Comparison of ENCODE assay signal across 12 mouse cellular contexts in the genomic region with DNA sequence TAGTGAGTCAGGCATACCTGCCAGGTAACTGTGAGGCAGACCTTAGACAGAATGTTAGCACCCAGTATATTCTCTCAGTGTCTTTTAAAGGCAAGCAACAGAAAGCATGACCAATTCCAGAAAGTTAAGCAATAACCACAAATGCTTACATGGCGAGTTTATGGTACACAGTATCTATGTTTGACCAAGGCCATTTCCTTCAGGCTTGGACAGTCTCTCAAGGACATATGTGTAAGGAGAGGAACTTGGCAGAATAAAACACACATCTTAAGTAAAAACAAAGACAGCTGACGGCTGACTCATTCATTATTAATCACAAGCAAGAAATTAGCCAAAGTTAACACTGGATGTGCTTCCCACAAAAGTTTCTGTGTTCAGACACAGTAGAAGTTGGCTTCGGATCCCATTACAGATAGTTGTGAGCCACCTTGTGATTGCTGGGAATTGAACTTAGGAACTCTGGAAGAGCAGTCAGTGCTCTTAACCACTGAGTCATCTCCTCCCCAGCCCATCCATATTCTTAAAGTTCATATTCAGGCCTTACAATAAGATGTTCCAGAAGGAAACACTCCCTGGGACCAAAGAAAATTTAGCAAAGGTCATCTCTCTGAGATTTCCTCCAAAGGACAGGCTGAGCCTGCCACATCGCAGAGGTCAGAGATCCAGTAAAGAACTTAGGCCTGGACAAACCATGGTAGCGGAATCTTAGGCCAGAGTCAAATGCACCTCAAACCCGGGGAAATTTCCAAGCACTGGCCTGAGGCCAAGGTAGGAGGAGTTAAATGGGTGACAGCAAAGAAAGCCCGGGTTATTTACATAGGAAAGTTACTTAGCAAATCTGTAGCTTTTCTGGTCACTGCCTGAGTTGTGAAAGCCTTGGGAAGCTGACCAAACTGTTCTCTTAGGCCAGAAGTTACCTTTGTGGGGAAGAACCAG. TPM values are rescaled to one million over a fixed set of nuclear protein-coding genes. Genes with fewer than 3 reads are reported as not detected.
A peak's percentile ranks its signal among the peaks of the same experiment; 100 is the strongest.
DNase-seq lines count a peak whose midpoint lies in the region; ATAC-seq and TF ChIP-seq lines count a peak whose summit lies in the region.
"Had no signal": no experiment of that assay in that cellular context is flagged by ENCODE, and none has a peak within 500 bp of the region (broad histone marks: within the 10 kb centered on the region; RNA-seq: fewer than 3 reads in every experiment).

No protein-coding gene starts in this region.

- no peaks in the 10 kb centered on the region; the same call in 1 of the 2 replicates for H3K4me1 ChIP-seq in intestine, embryonic 15.5 days (replicated peaks)
- no peaks in the 10 kb centered on the region for H3K4me1 ChIP-seq in lung, embryonic 14.5 days (ENCODE audit: insufficient read depth)
- no peaks in the 10 kb centered on the region for H3K4me1 ChIP-seq in hindbrain, postnatal 0 days (ENCODE audit: insufficient read depth, low read length)
- H3K4me1 ChIP-seq: midbrain, embryonic 15.5 days had no signal

- DNase-seq in heart, adult 8-10 months (ENCODE audit: low spot score) = peak; percentile 18
- DNase-seq in heart, adult 11 months = no peak
- DNase-seq in 416B (ENCODE audit: low read depth) = peak; percentile 91
- peak; percentile 61 for DNase-seq in lung, embryonic 14.5 days
- no peak for DNase-seq in thymus, postnatal 36 days
- DNase-seq in hindbrain, postnatal 0 days (ENCODE audit: low spot score) = no peak
- DNase-seq: cerebellum, postnatal 36 days; retina, postnatal 1 day had no signal

- no peak overlapping the region for H3K9ac ChIP-seq in intestine, embryonic 15.5 days
- H3K9ac ChIP-seq in lung, embryonic 14.5 days = no peak overlapping the region
- no peak overlapping the region for H3K9ac ChIP-seq in hindbrain, postnatal 0 days (replicated peaks; ENCODE audit: low read length)
- H3K9ac ChIP-seq: midbrain, embryonic 15.5 days had no signal

- no peak for TF ChIP-seq CTCF in lung, embryonic 14.5 days (IDR thresholded peaks at IDR 0.05; ENCODE audit: low read depth)
- TF ChIP-seq CTCF in hindbrain, postnatal 0 days (IDR thresholded peaks at IDR 0.05; ENCODE audit: low read depth) = no peak

- no peak overlapping the region for H3K27ac ChIP-seq in intestine, embryonic 15.5 days
- H3K27ac ChIP-seq in lung, embryonic 14.5 days (ENCODE audit: low read depth) = no peak overlapping the region
- H3K27ac ChIP-seq in hindbrain, postnatal 0 days = no peak overlapping the region
- H3K27ac ChIP-seq: midbrain, embryonic 15.5 days had no signal

- no peak overlapping the region for H3K4me2 ChIP-seq in intestine, embryonic 15.5 days (replicated peaks)
- no peak overlapping the region for H3K4me2 ChIP-seq in lung, embryonic 14.5 days
- H3K4me2 ChIP-seq in hindbrain, postnatal 0 days (ENCODE audit: low read depth, low read length) = no peak overlapping the region
- H3K4me2 ChIP-seq: midbrain, embryonic 15.5 days had no signal

- peak; percentile 83 for ATAC-seq in intestine, embryonic 15.5 days
- no peak for ATAC-seq in lung, embryonic 14.5 days (ENCODE audit: insufficient read depth)
- ATAC-seq in megakaryocyte-erythroid progenitor cell, adult 5-6 weeks (replicated peaks; ENCODE audit: low FRiP score, low TSS enrichment, poor library complexity, severe bottlenecking) = no peak
- ATAC-seq in hindbrain, postnatal 0 days = no peak
- ATAC-seq: inflammation-experienced regulatory T-cells, adult 6 months; midbrain, embryonic 15.5 days had no signal

- no peak overlapping the region for H3K4me3 ChIP-seq in intestine, embryonic 15.5 days (replicated peaks)
- H3K4me3 ChIP-seq in lung, embryonic 14.5 days (ENCODE audit: low read depth, low read length) = no peak overlapping the region
- H3K4me3 ChIP-seq in hindbrain, postnatal 0 days (ENCODE audit: low read length) = no peak overlapping the region
- H3K4me3 ChIP-seq: midbrain, embryonic 15.5 days had no signal

- H3K36me3 ChIP-seq in intestine, embryonic 15.5 days = no peaks in the 10 kb centered on the region
- H3K36me3 ChIP-seq in lung, embryonic 14.5 days (ENCODE audit: insufficient read depth) = no peaks in the 10 kb centered on the region
- no peaks in the 10 kb centered on the region for H3K36me3 ChIP-seq in hindbrain, postnatal 0 days (ENCODE audit: insufficient read depth, low read length)
- H3K36me3 ChIP-seq: midbrain, embryonic 15.5 days had no signal

- H3K9me3 ChIP-seq in intestine, embryonic 15.5 days = no peaks in the 10 kb centered on the region
- H3K9me3 ChIP-seq in lung, embryonic 14.5 days (ENCODE audit: low read depth, low read length) = no peaks in the 10 kb centered on the region
- H3K9me3 ChIP-seq in hindbrain, postnatal 0 days (ENCODE audit: low read length) = no peaks in the 10 kb centered on the region
- H3K9me3 ChIP-seq: midbrain, embryonic 15.5 days had no signal

- H3K27me3 ChIP-seq in intestine, embryonic 15.5 days (replicated peaks) = no peaks in the 10 kb centered on the region
- H3K27me3 ChIP-seq in lung, embryonic 14.5 days (ENCODE audit: insufficient read depth, low read length) = no peaks in the 10 kb centered on the region
- no peaks in the 10 kb centered on the region for H3K27me3 ChIP-seq in hindbrain, postnatal 0 days (ENCODE audit: insufficient read depth, low read length)
- H3K27me3 ChIP-seq: midbrain, embryonic 15.5 days had no signal

- WGBS in intestine, embryonic 15.5 days = 55% methylated on average over 7 of the region's 7 CpGs
- WGBS in lung, embryonic 14.5 days = 55% methylated on average over 7 of the region's 7 CpGs
- WGBS in hindbrain, postnatal 0 days = 75% methylated on average over 7 of the region's 7 CpGs

RNA-seq across cellular contexts. Expression of gene Mfsd6, which starts 38.2 kb away (rescaled TPM):
- total RNA-seq in heart, adult 8-10 months (2022) = 10 to 100 TPM; 19.9 to 22.8 (median 21.4) TPM
- 3.1 and 4.4 TPM in 2 replicates for polyA plus RNA-seq in intestine, embryonic 15.5 days (2015; fragmentation: Nextera tagmentation; extraction: Ambion mirVana)
- polyA plus RNA-seq in lung, embryonic 14.5 days (2014; fragmentation: Nextera tagmentation; extraction: Ambion mirVana) = 3.1 and 3.9 TPM in 2 replicates
- total RNA-seq in megakaryocyte-erythroid progenitor cell, adult 5-6 weeks (2014; fragmentation: Nextera tagmentation) = 3.3 and 5.1 TPM in 2 replicates
- 3.5 and 5.9 TPM in 2 replicates for total RNA-seq in megakaryocyte-erythroid progenitor cell, adult 5-6 weeks (2017)
- total RNA-seq in hindbrain, postnatal 0 days (2014; rRNA removed) = 42.8 and 47.0 TPM in 2 replicates
- 9.1 and 10.6 TPM in 2 replicates for polyA plus RNA-seq in hindbrain, postnatal 0 days (2015; fragmentation: Nextera tagmentation; extraction: Ambion mirVana)

RNA-seq across cellular contexts. Expression of gene Inpp1, which starts 52.0 kb away (rescaled TPM):
- 10 to 100 TPM; 11.8 to 20.0 (median 16.8) TPM for total RNA-seq in heart, adult 8-10 months (2022)
- polyA plus RNA-seq in intestine, embryonic 15.5 days (2015; fragmentation: Nextera tagmentation; extraction: Ambion mirVana) = 11.6 and 16.8 TPM in 2 replicates
- polyA plus RNA-seq in lung, embryonic 14.5 days (2014; fragmentation: Nextera tagmentation; extraction: Ambion mirVana) = 9.8 and 9.9 TPM in 2 replicates
- 2.0 and 2.8 TPM in 2 replicates for total RNA-seq in megakaryocyte-erythroid progenitor cell, adult 5-6 weeks (2014; fragmentation: Nextera tagmentation)
- total RNA-seq in megakaryocyte-erythroid progenitor cell, adult 5-6 weeks (2017) = 1.8 and 2.9 TPM in 2 replicates
- total RNA-seq in hindbrain, postnatal 0 days (2014; rRNA removed) = 26.6 and 41.7 TPM in 2 replicates
- polyA plus RNA-seq in hindbrain, postnatal 0 days (2015; fragmentation: Nextera tagmentation; extraction: Ambion mirVana) = 39.2 and 44.0 TPM in 2 replicates

Comparison
In these comparisons a context has a peak if more than half of its experiments do, and no peak if none do; other contexts are left out.
1. DNase-seq: peak in heart, adult 8-10 months (single experiment), 416B (single experiment) and lung, embryonic 14.5 days (single experiment); none in heart, adult 11 months (single experiment), thymus, postnatal 36 days (0 of 2) and hindbrain, postnatal 0 days (single experiment).